Mouse (Mus musculus) MN1 (cell line): Measurements from ENCODE around the gene Adk.

Experiments
- DNase-seq: peaks from one replicate; pipeline ENCODE4 v3.0.0-alpha.2; 2016; ENCODE audit warnings: low spot score

Gene Adk

DNA sequence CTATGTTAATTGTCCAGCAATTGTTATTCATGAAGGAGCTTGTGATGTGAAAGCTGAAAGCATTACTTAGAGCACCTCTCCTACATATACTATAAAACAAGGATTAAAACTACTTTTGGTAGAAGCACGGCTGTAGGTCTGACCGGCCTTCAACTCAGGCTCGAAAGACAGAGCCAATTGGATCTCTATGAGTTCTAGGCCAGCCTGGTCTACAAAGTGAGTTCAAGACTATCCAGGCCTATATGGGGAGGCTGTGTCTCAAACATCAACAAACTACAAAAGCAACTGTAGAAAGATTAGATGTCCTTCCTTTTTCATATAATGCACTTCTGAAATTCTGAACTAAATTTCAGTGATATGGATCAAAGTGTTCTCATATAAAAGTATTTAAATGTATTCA, 113.7 kb downstream of the Adk start:
- no peak for DNase-seq

DNA sequence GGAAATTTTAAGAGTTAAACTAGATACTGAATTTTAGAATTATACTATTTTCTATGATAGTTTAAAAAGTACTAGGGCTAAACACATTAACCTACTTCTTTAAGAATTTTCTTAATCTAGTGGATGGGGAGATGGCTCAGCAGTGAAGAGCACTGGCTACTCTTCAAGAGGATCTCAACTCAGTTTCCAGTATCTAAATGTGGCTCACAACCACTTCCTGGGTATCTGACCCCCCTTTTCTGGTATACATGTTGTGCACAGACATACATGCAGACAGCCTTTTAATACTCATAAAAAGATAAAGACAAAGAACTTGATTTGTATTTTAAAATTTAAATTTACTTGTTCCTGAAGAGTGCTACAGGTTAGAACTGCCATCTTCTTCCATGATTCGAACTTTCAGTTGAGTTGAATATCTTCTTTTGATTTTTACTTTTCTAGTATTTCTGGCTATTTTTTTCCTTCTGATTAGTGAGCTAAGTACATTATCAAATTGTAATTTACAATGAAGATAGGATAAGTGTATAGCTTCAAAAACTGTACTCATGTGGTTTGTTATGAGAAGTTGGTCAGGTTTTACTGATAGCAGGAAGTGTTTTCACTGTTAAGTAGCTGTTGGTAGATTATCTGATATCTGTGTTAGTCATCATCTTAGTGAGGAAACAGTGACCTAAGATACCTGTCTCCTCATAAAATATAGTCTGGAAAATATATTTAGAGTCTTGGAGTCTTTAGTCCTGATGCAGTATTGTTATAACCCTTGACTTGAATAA, 121.8 kb downstream of the Adk start:
- DNase-seq, result no peak

GRCm38 (mm10) chr14:21174804-21175203, 122.4 kb downstream of the Adk start:
- no peak for DNase-seq

DNA sequence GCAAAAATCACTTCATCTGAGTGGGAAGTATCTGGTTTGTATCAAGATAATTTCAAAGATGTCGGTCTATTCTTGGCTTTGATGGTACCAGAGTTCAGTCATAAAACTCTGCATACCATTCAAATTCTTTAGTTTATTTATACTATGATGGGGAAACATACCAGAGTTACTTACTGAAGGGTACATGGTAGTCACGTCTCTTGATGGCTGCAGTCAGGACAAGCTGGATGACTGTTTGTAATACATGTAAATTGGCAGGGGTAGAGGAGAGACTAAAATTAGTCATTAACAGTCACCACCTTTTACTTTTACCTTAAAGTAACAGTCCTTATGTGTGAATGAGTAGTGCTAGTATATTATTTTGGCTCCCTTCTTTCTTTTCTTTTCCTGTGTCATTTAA, 125.4 kb downstream of the Adk start:
- DNase-seq, result no peak

- DNase-seq, result peak; percentile 54
Measured at GRCm38 (mm10) chr14:21178356-21178755, 126.0 kb downstream of the Adk start.

DNA sequence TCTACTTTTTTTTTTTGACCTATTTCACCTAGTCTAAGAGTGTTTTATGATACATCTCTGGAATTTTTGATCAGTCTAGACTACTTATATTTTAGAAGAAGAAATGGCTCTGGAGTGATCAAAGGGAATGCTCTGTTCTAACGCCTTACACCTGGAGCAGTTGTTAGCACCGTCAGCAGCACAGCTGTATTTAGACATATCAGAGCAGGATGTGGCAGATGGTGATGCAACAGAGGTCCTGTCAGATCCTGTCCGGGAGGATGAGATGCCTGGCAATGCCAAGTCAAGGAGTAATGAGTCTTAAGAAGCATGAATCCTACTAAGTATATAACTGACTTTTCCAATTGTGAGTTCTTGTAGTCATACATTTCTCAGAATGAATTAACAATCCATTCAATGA, 128.7 kb downstream of the Adk start:
- no peak for DNase-seq

GRCm38 (mm10) chr14:21191966-21192365, 139.6 kb downstream of the Adk start:
- DNase-seq, result peak; percentile 43

GRCm38 (mm10) chr14:21192749-21193148, 140.4 kb downstream of the Adk start:
- no peak for DNase-seq

DNA sequence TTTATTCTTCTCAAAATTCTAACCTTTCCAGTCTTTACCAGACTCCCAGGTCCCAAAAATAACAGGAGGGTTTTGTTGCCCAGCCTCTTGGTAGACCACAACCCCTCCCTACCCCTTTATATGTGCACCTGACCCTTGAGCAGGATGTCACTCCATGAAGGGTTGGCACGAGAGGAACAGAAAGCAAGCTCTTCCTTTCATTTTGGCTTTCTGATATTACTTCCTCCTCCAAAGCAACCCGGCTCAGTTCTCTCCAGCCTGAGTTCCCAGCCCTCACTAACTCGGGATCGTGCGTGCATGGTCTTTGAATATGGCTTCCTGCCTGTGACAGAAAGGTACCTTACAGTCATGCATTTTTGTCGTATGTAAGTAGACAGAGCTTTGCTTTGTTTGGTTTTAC, 142.0 kb downstream of the Adk start:
- no peak for DNase-seq

GRCm38 (mm10) chr14:21200850-21201249, 148.5 kb downstream of the Adk start:
- no peak for DNase-seq

DNA sequence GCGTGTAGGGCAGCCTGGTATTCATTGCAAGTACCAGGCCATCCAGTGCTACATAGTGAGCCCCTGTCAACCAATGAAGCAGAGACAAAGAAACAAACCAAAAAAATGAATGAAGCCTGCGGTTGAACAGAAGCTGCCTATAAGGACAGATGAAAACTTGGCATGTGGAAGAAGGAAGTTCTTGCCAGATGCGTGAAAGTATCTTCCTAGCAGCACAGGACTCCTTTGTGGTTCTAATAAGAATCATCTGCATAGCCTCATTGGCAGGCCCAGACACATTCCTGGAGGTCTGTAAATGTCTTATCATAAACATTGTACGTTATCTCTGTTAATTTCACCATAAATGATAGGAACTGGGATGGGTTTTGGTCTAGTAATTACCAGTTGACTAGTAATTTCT, 154.1 kb downstream of the Adk start:
- DNase-seq, result no peak

- DNase-seq, result no peak
Measured at GRCm38 (mm10) chr14:21221574-21222138, 169.3 kb downstream of the Adk start.

- no peak for DNase-seq
Measured at GRCm38 (mm10) chr14:21222206-21222605, 169.8 kb downstream of the Adk start.

- no peak for DNase-seq
Measured at GRCm38 (mm10) chr14:21223456-21223855, 171.1 kb downstream of the Adk start.

- no peak for DNase-seq
Measured at GRCm38 (mm10) chr14:21223971-21224635, 171.7 kb downstream of the Adk start.

DNA sequence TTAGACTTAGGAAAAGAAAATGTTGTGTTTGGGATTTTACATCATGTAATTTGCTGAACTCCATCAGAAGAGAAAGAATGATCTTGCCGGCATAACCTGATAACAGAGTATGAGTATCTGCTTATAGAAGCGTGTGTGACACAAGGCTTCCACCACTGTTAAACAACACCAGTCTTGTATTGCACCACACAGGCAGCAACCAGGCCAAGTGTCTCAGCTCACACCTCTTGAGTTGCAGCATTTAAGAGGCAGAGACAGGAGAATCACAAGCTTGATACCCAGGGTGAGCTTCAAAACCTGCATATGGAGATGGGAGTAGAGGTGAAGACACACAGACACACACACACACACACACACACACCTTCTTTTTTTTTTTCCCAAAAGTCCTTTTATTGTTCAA, 184.7 kb downstream of the Adk start:
- no peak for DNase-seq

GRCm38 (mm10) chr14:21241105-21241504, 188.7 kb downstream of the Adk start:
- no peak for DNase-seq

DNA sequence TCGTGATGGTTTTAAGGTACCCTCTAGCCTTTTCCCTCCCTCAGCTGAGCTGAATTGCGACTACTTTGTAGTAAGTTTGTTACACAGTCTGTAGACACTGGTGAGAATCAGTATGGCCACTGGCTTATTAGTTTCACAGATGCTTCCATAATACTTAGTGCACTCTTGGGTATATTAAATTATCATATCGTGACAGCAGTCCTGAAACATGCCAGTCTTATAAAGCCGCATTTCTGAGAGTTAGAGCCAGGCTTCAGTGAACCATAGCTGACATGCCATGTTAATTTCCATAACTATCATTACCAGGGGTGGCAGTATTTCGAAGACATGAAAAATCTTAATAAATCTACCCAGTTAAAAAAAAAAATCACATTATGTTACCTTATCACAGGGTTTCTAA, 199.0 kb downstream of the Adk start:
- peak; percentile 13 for DNase-seq

- DNase-seq, result peak; percentile 81
Measured at GRCm38 (mm10) chr14:21252326-21252886, 200.0 kb downstream of the Adk start.

GRCm38 (mm10) chr14:21253321-21253992, 201.1 kb downstream of the Adk start:
- peak; percentile 64 for DNase-seq

GRCm38 (mm10) chr14:21253993-21254339, 201.6 kb downstream of the Adk start:
- peak; percentile 38 for DNase-seq

DNA sequence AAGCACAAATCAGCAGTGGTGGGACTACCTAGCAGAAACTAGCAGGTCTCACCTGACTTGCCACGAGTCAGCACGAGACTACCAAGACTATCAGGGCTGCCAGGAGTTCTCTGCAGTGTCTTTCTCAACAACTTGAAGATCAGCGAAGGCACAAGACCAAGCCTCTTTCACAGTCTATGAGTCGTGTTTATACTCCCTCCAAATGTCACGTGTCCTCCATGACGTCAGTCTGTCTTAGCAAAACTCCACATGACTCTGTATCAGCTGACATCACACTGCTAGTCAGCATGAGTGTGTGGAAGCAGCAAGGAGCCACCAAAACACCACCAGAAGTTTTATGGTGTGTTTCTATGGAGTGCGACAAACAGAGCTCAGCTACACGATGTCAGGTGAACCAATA, 215.9 kb downstream of the Adk start:
- DNase-seq, result no peak

- no peak for DNase-seq
Measured at GRCm38 (mm10) chr14:21271472-21271871, 219.1 kb downstream of the Adk start.
